Mouse (Mus musculus): Measurements from ENCODE around the gene Chst15.

The Chst15 gene

DNA sequence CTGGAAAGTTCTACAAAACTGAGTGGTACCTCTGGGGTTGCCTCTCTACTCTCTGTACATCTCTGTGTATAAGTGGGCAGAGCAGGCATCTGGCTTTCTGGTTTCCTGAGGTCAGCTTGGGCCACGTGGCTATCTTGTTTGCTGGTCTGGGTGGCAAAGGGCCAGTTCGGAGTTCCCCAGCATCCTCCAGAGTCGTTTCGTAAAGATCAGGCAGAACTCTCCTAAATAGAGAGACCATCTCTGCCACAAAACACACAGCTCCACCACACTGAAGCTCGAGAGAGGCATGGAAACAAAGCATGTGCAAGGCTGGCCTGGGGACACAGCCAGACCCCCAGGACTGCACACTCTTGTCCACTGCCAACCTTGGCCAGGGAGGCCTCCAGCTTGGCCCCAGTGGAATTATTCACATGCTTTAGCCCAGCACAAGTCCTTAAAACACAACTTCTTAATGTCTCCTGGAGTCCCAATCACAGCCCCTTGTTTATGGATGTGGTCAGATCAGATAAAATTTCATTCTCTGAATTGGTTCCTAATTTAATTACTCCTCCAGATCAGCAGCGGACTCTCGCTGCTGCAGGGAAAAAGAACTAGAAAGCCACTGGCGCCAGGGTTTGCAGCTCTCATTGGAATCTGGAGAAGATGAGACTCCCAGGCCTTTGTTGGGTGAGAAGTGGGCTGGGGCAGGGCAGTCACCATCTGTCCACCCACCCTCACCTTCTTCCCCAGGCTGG, 14.4 kb downstream of the Chst15 start:
- DNase-seq (ENCODE audit: low read depth, low spot score) = no peak

DNA sequence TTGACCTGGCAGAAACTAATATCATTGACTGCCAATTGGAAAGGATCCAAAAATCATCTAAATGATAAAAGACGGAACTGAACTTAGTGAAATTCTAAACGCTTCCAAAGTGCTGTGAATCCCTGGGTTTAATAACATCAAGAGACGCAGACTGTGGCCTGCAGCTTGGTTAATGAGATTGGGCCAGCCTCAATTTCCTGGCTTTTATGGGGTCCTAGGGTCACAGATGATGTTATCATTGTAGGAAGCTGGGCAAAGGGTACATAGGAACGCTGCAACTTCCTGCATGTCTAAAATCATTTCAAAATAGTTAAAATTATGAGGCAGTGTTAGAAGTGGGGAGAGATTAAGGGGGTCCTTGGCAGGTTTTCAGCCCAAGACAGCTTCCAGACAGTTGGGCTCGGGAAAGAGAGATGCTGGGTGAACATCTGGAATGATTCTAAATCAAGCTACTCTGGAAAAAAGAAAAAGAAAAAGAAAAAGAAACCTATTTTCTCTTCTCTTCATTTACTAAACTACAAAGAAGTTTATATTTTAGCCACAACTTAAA, 17.3 kb downstream of the Chst15 start:
- no peak for DNase-seq (ENCODE audit: low read depth, low spot score)

DNA sequence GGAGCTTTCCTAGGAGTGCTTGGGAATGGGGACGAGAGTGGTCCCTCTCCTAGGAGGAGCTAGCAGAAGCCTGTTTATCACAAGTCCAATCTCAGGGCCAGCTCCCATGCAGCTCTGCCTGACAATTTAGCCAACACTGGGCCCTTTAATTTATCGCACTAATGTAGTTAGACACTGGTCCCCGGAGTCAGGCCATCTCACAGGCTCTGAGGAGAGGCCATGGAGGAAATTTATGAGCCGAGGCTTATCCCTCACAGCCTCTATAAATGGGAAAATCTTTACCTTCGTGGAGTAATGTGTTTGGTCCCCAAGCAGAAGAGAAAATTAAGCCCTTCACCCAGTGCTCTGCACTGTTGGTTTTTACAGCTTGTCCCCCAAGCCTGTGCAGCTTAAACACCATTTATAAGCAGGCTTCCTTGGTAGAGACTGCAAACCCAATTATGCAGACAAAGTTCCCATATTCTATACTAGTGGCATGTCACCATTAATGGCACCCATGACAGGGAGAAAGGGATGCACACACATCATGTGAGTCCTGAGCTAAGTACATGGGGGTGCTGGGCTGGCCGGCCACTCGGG, 18.5 kb downstream of the Chst15 start:
- DNase-seq (ENCODE audit: low read depth, low spot score) = no peak

DNA sequence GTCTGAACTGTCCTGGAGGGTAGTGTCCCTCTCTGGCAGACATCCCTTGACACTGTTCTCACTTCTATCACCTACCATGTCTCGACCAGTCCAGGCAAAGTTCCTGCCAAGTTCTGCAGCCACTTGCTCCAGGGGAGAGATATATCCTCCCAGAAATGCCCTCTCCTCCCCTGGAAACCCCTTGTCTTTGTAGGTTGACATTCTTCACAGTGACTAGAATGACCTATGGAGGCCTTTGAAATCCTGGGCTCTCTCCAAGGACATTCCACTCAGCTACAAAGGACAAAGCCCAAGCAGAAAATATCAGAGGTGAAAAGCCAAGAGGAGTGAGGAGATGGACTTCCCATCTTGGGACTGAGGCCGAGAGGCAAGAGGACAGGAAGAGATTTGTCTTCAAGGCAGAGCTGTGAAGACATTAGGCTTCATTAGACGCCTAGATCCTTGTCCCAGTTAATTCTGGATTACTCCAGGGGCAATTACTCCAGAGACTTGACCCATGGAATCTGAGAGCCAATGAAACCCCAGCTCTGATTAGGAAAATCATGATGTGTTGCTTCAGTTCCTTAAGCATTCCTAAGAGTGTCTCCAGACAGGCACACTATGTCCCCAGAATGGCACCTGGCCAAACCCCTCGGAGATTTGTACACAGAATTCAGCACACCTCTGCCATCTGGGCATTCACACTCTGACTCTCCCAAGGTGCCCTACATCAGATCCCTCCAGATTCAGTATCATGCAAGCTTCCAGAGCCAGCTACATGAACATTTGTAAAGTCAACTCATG, 20.2 kb downstream of the Chst15 start:
- DNase-seq (ENCODE audit: low read depth, low spot score) = no peak

DNA sequence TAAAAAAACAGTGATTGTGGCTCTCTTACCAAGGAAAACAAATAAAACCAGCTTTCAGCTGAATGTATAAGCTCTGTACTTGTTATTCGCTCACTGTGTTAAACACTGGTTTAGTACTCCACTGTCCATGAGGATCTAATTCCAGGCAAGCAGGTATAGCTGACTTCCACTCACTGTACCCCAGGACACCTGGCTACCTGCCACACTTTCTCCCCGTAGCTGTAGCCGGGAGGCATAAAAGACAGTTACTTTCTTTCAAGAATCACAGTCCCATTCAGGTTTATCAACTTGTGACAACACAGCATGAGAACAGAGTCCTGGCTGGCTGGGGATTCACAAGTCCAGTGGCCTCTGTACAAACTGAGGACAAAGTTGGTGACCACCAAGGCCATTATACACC, 20.9 kb downstream of the Chst15 start:
- DNase-seq (ENCODE audit: low read depth, low spot score) = no peak

DNA sequence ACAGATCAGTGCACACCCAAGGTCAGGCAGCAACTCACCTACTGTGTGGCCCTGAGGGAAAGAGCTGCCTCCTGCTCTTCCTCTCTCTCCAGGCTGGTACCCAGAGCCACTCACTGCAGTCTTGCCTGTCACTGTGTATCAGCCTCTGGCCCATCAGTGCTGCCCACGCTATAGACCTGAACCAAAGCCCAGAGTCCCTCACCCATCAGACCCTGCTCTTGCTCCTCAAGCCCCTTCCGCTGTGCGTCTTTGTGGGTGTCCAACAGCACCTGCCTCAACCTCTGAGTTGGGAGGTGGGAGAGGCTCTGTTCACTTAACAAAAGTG, 29.7 kb downstream of the Chst15 start:
- DNase-seq (ENCODE audit: low read depth, low spot score) = no peak

DNA sequence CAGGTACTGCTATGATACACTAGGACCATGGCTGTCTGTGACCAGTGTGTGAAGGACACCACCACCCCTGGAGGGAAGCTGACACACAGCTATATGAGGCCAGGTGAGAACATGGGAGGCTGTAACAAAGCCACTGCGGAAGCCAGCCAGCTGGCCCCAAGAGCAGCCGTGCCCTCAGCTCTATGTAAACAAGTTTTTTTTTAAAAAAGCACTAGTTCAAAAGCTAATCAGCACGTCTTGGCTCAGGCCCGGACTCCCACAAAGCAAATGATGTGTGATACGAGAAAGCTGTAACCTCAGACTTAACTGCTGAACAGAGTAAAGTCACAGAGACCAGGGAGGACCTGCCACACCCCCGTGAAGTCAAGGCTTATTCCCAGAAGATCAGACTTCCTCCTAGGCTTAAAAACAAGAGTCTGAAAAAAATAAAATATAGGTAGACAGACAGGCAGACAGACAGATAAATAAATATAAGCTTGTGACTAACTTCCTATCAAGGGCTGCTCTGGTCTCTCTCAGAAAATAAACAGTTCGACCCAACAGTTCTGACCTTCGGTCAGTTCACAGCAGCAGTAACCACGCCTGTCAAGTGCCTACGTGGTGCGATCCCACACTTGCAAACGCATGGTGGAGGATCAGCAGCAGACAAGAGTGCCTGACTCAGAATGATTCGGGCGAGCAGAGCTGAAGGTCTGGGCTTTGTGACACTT, 30.2 kb downstream of the Chst15 start:
- no peak for DNase-seq (ENCODE audit: low read depth, low spot score)

DNA sequence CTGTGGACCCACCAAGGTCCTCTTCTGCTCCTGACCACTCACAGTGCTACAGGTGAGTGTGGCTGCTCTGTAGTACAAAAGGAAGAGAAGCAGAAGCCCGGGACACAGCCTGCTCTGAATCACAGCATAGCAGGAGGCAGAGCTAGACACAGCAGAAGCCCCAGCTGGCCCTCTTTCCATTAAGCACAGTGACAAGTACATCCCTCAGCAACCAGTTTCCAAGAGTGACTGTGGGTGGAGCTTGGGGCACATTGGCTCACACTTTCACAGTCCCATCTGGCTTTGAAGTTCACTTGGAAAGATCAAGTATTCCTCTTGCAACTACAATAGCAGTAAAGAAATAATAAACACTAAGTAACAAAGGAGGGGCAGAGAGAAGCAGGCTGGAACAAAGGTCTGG, 32.2 kb downstream of the Chst15 start:
- DNase-seq (ENCODE audit: low read depth, low spot score) = no peak

DNA sequence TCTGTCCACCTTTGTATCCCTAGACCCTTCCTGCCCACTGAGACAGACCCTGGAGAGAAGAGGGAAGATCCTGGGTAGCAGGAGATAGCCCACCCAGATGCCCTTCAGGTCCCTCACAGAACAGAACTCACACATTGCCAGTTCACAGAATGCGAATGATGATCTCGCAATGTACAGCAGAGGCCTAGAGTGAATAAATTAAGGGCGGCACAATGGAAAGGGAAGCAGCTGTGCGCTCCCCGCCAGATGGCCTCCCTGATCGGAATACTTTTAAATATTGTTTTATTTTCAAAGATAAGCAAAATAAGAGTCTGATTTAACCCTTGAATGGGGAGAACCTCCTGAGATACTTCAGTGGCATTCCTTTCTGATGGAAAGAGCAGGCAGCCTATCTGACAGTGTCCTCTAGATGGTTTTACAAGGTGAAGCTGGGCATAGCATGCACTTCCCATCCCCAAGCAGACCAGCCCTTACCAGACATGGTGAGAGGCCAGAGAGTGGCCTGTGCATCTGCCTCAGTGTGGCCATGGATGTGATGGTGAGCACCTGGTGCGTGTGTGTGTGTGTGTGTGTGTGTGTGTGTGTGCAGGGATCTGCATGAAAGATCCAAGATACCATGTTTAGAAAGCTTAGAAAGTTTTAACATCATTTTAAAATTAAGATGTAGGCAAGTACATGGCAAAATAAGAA, 32.8 kb downstream of the Chst15 start:
- no peak for DNase-seq (ENCODE audit: low read depth, low spot score)

DNA sequence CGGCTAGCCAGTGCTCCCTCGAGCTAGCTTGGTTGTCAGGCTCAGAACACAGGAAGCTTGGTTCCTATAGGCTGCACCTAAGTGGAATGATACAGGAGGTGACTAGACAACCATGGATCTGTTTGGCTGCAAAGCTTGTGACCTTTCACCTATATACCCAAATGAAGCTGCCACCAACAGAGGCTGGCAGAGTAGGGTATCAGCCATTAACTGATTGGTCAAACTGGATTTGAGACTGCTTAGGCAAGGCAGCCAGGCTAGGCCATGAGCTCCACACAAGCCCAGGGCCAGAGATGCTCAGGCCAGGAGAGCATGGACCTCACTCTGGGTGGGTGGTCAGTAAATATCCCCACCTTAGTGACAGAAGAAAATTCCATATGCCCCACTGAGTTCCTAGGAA, 34.5 kb downstream of the Chst15 start:
- DNase-seq (ENCODE audit: low read depth, low spot score) = no peak

DNA sequence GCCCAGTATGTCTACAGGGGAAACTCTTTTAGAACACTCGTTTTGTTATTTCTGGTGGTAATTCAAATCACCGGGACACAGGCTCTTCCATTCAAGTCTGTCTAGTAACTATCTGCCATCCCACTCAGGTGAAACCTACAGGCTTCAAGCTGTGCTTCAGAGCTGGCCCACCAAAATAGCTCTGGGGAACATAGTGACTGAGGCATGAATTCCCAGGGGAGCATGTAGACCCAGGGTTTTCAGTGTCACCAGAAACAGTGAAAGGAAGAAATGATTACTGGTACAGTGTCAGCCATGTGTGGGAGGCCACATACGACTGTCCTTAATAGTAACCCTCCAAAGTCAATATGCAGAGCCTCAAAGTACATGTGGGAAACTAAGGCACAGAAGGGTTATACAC, 34.9 kb downstream of the Chst15 start:
- DNase-seq (ENCODE audit: low read depth, low spot score) = no peak

DNA sequence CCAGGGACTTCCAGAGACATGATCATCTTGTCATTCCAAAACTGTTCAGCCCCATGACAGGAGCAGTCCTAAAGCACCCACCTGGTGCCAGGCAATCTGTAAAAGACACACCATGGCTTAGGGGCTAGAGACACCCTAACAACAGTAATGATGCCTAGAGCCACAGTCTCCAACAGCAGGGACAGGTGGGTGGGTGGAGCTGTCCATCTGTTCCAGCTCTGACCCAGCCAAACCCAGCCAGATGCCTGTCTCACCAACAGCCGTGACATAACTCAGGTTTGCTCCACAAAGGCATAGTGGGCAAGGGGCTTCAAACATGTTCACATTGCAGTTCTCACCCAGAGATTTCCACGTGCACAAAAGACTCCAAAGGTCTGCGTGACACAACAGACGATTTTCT, 35.3 kb downstream of the Chst15 start:
- DNase-seq (ENCODE audit: low read depth, low spot score) = no peak

DNA sequence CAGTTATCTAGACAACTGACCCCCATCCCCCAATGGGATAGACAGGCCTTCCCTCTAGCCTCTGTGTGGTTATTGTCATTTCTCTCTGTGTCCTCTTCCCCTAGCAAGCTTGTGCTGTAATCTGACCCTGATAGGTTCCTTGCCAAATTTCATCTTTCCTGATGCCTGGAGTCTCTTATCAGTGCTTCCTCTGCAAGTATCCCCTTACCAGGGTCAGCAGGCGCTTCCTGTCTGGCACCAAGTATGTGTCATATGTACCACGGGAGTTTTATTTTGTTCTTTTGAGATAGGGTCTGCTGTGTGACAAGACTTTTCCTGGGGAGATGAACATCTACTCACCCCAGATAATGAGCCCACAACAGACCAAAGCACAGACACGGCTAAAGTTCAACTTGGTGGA, 38.4 kb downstream of the Chst15 start:
- no peak for DNase-seq (ENCODE audit: low read depth, low spot score)

DNA sequence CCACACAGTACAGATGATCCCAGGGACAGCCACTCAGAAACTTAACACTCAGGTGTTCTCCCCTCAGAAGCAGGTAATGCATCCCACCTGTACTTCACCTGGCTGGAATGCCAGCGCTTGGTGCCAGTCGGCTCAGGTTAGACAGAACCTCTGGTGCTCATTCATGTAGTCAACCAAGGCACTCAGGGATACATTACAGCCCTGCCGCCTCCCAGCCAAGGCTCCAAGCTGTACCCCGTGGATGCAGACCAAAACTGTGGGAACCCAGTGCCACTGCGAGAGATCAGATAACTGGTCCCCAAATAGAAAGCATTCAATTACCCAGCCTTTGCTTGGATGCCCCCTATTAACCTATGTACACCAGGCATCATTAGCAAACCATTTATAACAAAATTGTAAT, 40.7 kb downstream of the Chst15 start:
- DNase-seq (ENCODE audit: low read depth, low spot score) = no peak

DNA sequence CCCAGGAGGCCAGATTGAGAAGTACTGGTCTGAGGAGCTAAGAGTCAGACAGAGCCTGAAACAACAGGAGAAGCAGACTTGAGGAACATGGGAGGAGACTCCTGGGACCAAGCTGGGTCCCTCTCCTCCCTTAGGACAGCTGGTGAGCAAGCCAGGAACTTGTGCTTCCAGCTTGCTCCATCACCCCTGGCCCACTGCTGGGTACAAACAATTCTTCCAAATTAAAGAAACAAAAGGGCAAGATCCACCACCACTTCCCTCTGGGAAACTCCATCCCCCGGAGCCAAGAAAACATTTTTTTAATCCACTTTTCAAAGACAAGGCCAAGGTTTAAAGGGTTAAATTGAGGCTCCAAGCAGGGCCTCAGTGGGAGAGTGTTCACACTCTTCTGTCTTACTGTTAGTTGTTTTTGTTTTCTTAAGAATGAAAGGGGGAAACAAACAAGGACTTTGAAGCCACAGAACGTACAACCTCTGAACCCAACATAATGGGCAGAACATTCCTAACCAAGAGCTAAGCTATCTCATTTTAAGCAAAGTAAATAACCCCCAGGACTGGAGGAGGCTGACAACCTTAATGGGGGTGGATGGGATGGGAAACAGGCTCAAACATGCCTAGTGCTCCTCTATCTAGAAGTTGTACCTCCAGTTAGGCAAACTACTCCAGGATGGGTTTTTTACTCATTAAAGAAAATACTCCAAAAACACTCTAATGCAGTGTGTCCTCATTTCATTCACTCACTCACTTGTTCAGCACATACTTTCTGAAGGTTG, 43.1 kb downstream of the Chst15 start:
- DNase-seq (ENCODE audit: low read depth, low spot score) = no peak

DNA sequence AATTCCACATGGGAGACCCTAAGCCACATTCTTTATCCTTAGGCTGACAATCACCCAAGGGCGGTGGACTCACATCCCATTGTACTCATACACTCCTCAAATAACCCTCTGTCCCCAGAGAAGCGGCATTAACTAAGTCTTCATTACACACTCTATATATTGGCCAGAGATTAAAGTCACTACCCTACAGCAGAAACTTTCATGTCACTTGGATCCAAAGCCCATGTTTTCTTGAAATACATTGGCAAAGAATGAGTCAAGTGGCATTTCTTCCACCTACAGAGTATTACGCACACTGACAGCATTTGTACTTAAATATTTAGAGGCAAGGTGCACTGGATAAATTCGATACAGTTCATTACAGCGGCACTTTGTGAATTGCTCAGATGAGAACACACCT, 44.0 kb downstream of the Chst15 start:
- no peak for DNase-seq (ENCODE audit: low read depth, low spot score)

DNA sequence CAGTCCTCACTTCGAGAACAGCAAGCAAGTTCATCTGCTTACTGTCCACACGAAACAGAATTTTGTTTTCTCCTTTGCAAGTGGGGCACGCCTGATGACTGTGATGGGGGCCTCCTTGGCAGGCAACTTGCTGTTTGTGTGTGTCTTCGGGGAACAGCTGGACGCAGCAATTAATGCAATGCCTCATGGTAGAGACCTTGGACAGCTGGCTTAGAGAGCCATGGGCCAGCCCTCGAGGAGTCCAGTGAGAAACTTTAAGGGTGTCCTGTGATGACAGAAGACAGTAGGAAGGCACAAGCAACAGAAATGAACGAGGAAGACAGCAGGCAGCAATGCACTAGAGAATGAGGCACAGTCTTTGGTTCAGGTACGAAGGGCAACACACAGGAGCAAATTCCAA, 46.7 kb downstream of the Chst15 start:
- no peak for DNase-seq (ENCODE audit: low read depth, low spot score)

DNA sequence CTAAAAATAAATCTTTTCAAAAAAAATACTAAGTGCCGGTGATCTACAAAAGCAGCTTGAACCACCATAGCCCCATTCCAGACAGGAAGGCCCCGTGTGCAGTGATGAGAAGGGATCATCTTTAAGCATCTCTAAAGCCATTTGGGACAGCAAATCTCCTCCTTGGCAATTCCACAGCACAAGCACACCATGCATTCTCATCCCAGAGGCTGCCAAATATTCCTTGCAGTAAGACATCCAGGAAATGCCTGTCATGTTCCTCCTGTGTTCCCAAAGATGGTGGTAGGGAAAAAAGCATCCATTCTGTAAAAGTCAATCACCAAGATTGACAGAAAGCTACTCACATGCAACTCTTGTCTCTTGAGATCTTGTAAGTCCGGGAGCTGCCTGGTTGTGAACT, 47.4 kb downstream of the Chst15 start:
- DNase-seq (ENCODE audit: low read depth, low spot score) = no peak

DNA sequence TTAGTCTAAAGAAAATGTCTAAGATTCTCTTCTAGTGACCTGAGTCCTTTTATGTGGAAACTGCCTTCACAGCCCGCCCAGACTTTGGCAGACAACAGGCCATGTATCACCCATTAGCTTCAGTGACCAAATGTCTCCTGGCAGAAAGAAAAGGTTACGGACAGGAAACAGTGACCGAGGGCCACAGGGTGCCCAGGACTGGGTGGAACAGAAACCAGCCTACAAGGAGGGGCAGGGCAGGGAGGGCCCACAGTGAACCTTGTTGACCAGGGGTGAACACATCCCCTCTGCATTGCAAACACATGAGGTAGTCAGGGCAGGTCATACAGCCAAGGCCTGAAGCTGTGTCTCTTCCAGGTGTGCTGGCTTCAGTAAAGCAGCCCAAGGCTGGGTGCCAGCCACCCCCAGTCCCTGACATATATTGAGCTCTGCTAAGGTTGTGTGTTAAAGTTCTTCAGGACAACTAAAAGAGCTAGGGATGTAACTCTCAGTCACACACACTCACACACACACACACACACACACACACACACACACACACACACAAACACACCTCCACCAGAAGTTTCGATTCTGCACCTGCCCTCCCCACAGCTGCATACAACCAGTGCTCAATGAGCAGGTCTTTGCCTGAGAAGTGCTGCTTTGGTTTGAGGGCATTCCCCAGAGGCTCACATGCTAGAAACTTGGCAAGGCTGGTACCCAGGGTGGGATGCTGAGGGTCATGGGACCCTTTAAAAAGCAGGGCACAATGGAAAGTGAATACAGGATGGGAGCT, 49.1 kb downstream of the Chst15 start:
- DNase-seq (ENCODE audit: low read depth, low spot score) = no peak

DNA sequence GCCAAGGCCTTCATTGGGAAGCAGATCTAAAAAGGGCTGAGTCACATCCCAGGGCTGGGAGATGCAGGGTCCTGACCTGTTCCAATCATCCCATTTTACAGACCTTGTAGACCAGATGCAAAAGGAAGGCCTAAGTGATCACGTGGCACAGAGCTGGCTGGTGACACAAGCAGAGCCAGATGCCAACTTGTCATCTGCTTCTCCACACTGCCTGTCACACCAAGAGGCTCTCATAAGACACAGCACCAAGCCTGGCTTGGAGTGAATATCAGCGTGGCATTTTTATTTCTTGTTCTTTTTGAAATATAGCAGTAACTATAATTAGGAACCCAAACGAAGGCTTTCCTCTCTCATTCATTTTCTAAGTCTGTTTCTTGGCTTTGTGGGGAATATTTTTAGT, 52.3 kb downstream of the Chst15 start:
- no peak for DNase-seq (ENCODE audit: low read depth, low spot score)
